Mouse (Mus musculus) hindbrain, embryonic 14.5 days (tissue): ENCODE data around the gene Plcxd2. TPM values are rescaled to one million over a fixed set of nuclear protein-coding genes. Genes with fewer than 3 reads are reported as not detected.

Source experiments
- ATAC-seq: fragments of 200-750 bp; cut with Nextera tagmentation; 2 replicates; pipeline ENCODE4 v1.8.0; 2017; ENCODE audit warnings: moderate number of reproducible peaks, mild to moderate bottlenecking, moderate TSS enrichment, moderate library complexity; ENCODE audit not compliant: low FRiP score
- DNase-seq: peaks from one replicate; pipeline ENCODE4 v3.0.0-alpha.2; 2015; ENCODE audit warnings: low spot score
- H3K27ac ChIP-seq: fragments of 300-500 bp; sonication (generic); 2 replicates; pipeline ENCODE4 v1.5.1; 2014; ENCODE audit warnings: mild to moderate bottlenecking, moderate library complexity
- H3K27me3 ChIP-seq: fragments of 300-500 bp; sonication (generic); 2 replicates; pipeline ENCODE4 v1.6.1; 2014; ENCODE audit warnings: mild to moderate bottlenecking, low read length, mixed read lengths; ENCODE audit not compliant: control insufficient read depth, insufficient read depth
- H3K36me3 ChIP-seq: fragments of 300-500 bp; sonication (generic); replicated peaks from 2 replicates; pipeline ENCODE4 v1.6.1; 2014; ENCODE audit not compliant: control insufficient read depth, insufficient read depth
- H3K4me1 ChIP-seq: fragments of 300-500 bp; sonication (generic); replicated peaks from 2 replicates; pipeline ENCODE4 v1.6.1; 2014; ENCODE audit warnings: antibody characterized with exemption, low read length, mixed read lengths; ENCODE audit not compliant: control insufficient read depth, insufficient read depth
- H3K4me2 ChIP-seq: fragments of 300-500 bp; sonication (generic); replicated peaks from 2 replicates; pipeline ENCODE4 v1.6.1; 2014; ENCODE audit warnings: mild to moderate bottlenecking, moderate library complexity
- H3K4me3 ChIP-seq: fragments of 300-500 bp; sonication (generic); replicated peaks from 2 replicates; pipeline ENCODE4 v1.5.1; 2014; ENCODE audit warnings: mild to moderate bottlenecking, low read length
- H3K9ac ChIP-seq: fragments of 300-500 bp; sonication (generic); 2 replicates; pipeline ENCODE4 v1.6.1; 2014
- H3K9me3 ChIP-seq: fragments of 300-500 bp; sonication (generic); 2 replicates; pipeline ENCODE4 v1.6.1; 2016; ENCODE audit warnings: low read length; ENCODE audit not compliant: control insufficient read depth
- WGBS: fragments of 180-500 bp; shearing (Covaris S2); extraction: QIAGEN DNeasy Blood & Tissue Kit; methylation state at CpG from one replicate; pipeline ENCODE4 v1.1.7; 2014; 5-methylcytosine and 5-hydroxymethylcytosine counted together
- polyA plus RNA-seq: library from polyadenylated mRNA; unstranded; fragments of >200 nt; fragmentation: Nextera tagmentation; extraction: Ambion mirVana; gene quantifications from 2 replicates; pipeline ENCODE4 v1.2.1, GENCODE M21; 2014

Plcxd2 gene
- polyA plus RNA-seq, 1 experiment from 2014 or later = 11.2 TPM

- no peaks in the 10 kb centered on the region for H3K4me1 ChIP-seq
- ATAC-seq = no peak
- WGBS = 72% methylated on average over 5 of the region's 5 CpGs
Observed at GRCm38 (mm10) chr16:45968716-45969115, 41.3 kb downstream of the Plcxd2 start.

GRCm38 (mm10) chr16:45967471-45967870 is 42.5 kb downstream of the Plcxd2 start:
- H3K27ac ChIP-seq = no peak overlapping the region
- no peak overlapping the region for H3K4me2 ChIP-seq
- no peaks in the 10 kb centered on the region for H3K4me1 ChIP-seq
- no peak overlapping the region for H3K9ac ChIP-seq
- WGBS = 9% methylated on average over 7 of the region's 7 CpGs
- no peaks in the 10 kb centered on the region for H3K27me3 ChIP-seq
- no peaks in the 10 kb centered on the region for H3K36me3 ChIP-seq
- DNase-seq = peak; percentile 88
- no peak overlapping the region for H3K4me3 ChIP-seq
- no peaks in the 10 kb centered on the region for H3K9me3 ChIP-seq
- peak; percentile 82 for ATAC-seq

More at GRCm38 (mm10) chr16:45968716-45969115, 41.3 kb downstream of the Plcxd2 start:
- H3K27me3 ChIP-seq = no peaks in the 10 kb centered on the region
- H3K9me3 ChIP-seq = no peaks in the 10 kb centered on the region
- no peak overlapping the region for H3K9ac ChIP-seq
- H3K27ac ChIP-seq = no peak overlapping the region
- H3K36me3 ChIP-seq = no peaks in the 10 kb centered on the region
- no peak for DNase-seq
- no peak overlapping the region for H3K4me3 ChIP-seq
- no peak overlapping the region for H3K4me2 ChIP-seq

DNA sequence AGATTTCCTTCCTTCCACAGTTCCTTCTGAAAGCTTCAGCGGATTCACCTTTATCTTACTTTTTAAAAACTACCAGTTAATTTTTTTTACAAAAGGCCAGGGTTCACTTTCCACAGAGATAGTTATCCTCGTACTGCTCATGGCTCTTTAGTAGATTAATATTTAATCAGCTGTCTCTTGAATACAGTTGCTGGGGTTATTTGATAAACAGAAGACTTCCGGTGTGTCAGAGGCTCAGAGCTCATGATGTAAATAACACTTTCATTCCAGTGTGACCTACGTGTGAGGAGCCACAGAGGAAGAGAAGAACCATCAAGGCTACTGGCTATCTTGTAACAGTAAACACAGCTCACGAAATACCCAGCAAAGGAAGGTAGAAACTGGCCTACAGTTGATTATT is 43.4 kb downstream of the Plcxd2 start:
- Histone ChIP-seq H3K9ac (no peak overlapping the region), H3K27me3 (no peaks in the 10 kb centered on the region), H3K4me3 (no peak overlapping the region), H3K36me3 (no peaks in the 10 kb centered on the region), H3K4me1 (no peaks in the 10 kb centered on the region), H3K27ac (no peak overlapping the region), H3K4me2 (no peak overlapping the region), H3K9me3 (no peaks in the 10 kb centered on the region)
- 76% methylated on average over 5 of the region's 5 CpGs for WGBS
- no peak for DNase-seq
- no peak for ATAC-seq

DNA sequence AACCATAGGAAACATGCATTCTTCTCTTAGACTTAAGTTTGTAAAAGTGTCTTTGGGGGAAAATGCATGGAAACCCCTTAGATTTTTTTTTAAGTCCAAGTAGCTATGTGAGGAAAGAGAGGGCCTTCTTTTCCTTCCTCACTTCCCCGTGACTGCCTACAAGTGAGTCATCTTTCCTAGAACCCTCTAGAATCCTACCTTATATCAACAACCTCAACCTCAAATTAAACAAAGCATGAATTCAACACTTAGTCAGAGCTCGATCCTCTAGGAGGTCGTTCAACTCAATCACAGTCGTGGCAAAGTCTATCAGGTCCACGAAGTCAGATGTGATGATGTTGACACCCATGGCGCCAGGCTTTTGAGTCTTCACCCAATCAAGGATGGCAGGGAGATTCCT is 45.2 kb downstream of the Plcxd2 start:
- no peaks in the 10 kb centered on the region for H3K27me3 ChIP-seq
- no peak overlapping the region for H3K4me2 ChIP-seq
- ATAC-seq = no peak
- no peak overlapping the region for H3K9ac ChIP-seq
- no peaks in the 10 kb centered on the region for H3K9me3 ChIP-seq
- H3K27ac ChIP-seq = no peak overlapping the region
- 92% methylated on average over 6 of the region's 6 CpGs for WGBS
- DNase-seq = no peak
- H3K4me1 ChIP-seq = no peaks in the 10 kb centered on the region
- no peaks in the 10 kb centered on the region for H3K36me3 ChIP-seq
- H3K4me3 ChIP-seq = no peak overlapping the region

GRCm38 (mm10) chr16:45963837-45964236 is 46.2 kb downstream of the Plcxd2 start:
- H3K4me3 ChIP-seq = no peak overlapping the region
- no peaks in the 10 kb centered on the region for H3K9me3 ChIP-seq
- no peak for ATAC-seq
- H3K27me3 ChIP-seq = no peaks in the 10 kb centered on the region
- no peak overlapping the region for H3K9ac ChIP-seq
- 90% methylated on average over 8 of the region's 8 CpGs for WGBS
- H3K36me3 ChIP-seq = no peaks in the 10 kb centered on the region
- no peak overlapping the region for H3K27ac ChIP-seq
- no peaks in the 10 kb centered on the region for H3K4me1 ChIP-seq
- DNase-seq = no peak
- no peak overlapping the region for H3K4me2 ChIP-seq

DNA sequence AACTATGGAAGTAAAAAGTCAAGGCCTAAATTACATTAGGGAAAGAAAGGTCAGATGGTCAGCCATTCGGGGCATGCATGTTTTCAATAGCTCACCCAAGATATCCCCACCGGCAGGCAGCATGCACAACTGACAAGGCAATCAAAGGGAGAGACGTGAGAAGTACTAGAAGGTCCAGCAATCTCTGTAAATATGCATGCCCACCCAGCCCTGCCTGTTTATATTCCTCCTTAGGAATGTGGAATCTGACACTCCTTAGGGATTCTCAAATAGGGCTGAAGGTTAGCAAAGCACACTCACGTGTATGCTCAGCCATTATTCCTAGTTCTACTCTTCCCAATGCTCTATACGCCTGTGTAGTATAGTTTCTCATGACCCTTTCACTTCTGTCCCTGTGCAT is 46.9 kb downstream of the Plcxd2 start:
- Histone ChIP-seq H3K4me3 (no peak overlapping the region), H3K36me3 (no peaks in the 10 kb centered on the region), H3K9me3 (no peaks in the 10 kb centered on the region), H3K4me2 (no peak overlapping the region), H3K27me3 (no peaks in the 10 kb centered on the region), H3K27ac (no peak overlapping the region), H3K9ac (no peak overlapping the region), H3K4me1 (no peaks in the 10 kb centered on the region)
- DNase-seq (no peak), ATAC-seq (no peak)
- 77% methylated on average over 5 of the region's 5 CpGs for WGBS

DNA sequence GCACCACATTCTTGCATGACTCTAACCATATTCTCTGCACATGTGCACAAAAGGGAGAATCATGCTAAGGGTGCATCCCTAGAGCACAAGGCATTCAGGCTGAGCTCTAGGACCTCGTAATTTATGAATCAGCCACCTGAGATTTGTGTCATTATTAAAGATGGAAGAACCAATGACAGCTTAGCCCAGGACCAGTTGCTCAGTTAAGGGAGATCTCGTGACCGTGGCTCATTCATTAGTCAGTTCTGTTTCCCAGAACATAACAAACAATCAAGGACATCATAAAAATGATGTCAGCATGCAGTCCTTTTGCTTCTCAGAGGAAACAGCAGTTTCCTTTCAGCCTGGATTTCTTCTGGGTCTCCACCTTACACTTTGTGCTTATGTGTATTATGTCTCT is 49.0 kb downstream of the Plcxd2 start:
- 74% methylated on average over 3 of the region's 3 CpGs for WGBS
- Histone ChIP-seq H3K4me3 (no peak overlapping the region), H3K9ac (no peak overlapping the region), H3K9me3 (no peaks in the 10 kb centered on the region), H3K27ac (no peak overlapping the region), H3K4me2 (no peak overlapping the region), H3K4me1 (no peaks in the 10 kb centered on the region), H3K27me3 (no peaks in the 10 kb centered on the region), H3K36me3 (no peaks in the 10 kb centered on the region)
- no peak for ATAC-seq
- DNase-seq = no peak

DNA sequence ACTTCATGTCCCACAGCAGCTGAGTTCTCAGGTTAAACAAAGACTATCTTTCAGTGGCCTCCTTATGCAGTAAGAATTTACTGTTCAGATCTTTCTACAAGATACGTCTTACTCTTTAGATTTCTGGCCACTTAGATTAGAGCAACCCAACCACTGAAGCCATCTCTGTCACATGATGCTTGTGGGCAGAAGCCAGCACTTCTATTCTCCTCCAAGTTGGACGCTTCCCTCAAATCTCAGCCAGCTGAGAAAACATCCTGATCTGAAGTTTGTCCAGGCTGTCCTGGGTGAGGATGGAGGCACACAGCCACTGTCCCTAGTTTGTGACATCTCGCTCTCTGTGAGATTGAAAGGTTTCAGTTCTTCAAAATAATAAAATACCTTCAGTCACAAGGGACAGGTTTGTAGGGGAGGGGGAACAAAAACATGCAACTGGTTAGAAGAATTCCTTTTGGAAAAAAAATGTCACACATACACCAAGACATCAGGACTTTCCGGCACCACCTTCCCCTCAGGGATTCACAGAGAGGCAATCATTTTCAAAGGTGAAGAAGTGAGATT is 53.5 kb downstream of the Plcxd2 start:
- H3K4me1 ChIP-seq = no peaks in the 10 kb centered on the region
- H3K36me3 ChIP-seq = no peaks in the 10 kb centered on the region
- H3K9ac ChIP-seq = no peak overlapping the region
- 84% methylated on average over 4 of the region's 4 CpGs for WGBS
- H3K27ac ChIP-seq = no peak overlapping the region
- no peaks in the 10 kb centered on the region for H3K27me3 ChIP-seq
- H3K4me3 ChIP-seq = no peak overlapping the region
- no peak for DNase-seq
- no peaks in the 10 kb centered on the region for H3K9me3 ChIP-seq
- H3K4me2 ChIP-seq = no peak overlapping the region
- ATAC-seq = no peak

DNA sequence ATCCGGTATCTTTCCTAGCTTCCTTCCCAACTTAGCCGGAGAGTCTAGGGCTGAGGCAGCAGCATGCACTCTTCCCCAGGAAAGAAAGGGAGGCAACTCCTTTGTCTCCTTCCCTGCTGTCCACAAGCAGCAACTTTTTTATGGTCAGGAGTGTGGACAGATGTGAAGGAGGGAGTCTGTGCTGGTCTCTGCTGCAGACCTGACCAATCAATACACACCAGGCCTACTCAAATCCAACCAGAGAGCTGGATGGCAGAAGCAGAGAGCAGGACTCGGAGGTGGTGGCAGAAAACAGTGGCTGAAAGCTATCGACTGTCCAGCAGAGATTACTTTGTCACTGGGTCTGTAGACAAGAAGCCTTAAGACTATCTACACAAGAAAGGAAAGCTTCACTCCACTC is 56.6 kb downstream of the Plcxd2 start, which contains the start of gene Phldb2:
Gene Phldb2, minus strand, starts transcription at position 205 of the 400 bp plus-strand sequence.
- no peak within 1 kb of the TSS for H3K9ac ChIP-seq
- H3K36me3 ChIP-seq = no peaks in the 10 kb centered on the region
- no peaks in the 10 kb centered on the region for H3K4me1 ChIP-seq
- H3K4me3 ChIP-seq = no peak within 1 kb of the TSS
- no peak within 1 kb of the TSS for H3K4me2 ChIP-seq
- ATAC-seq = no peak
- H3K27me3 ChIP-seq = no peaks in the 10 kb centered on the region
- WGBS = 84% methylated on average over 4 of the region's 4 CpGs
- no peak within 1 kb of the TSS for H3K27ac ChIP-seq
- DNase-seq = no peak
- no peaks in the 10 kb centered on the region for H3K9me3 ChIP-seq

- H3K27ac ChIP-seq = no peak overlapping the region
- 58% methylated on average over 5 of the region's 5 CpGs for WGBS
- H3K9ac ChIP-seq = no peak overlapping the region
- ATAC-seq (no peak), DNase-seq (no peak)
- no peaks in the 10 kb centered on the region for H3K27me3 ChIP-seq
- no peaks in the 10 kb centered on the region for H3K36me3 ChIP-seq
- H3K4me2 ChIP-seq = no peak overlapping the region
- H3K9me3 ChIP-seq = no peaks in the 10 kb centered on the region
- no peaks in the 10 kb centered on the region for H3K4me1 ChIP-seq
- no peak overlapping the region for H3K4me3 ChIP-seq
Observed at GRCm38 (mm10) chr16:45952501-45952900, 57.5 kb downstream of the Plcxd2 start.
